Mouse (Mus musculus): ENCODE results near the gene Mctp1. TPM values are rescaled to one million over a fixed set of nuclear protein-coding genes. Genes with fewer than 3 reads are reported as not detected.

The Mctp1 gene
- polyA plus RNA-seq, 1 experiment, result not detected

GRCm38 (mm10) chr13:76840712-76841111, 456.4 kb downstream of the Mctp1 start:
- Histone ChIP-seq H3K27ac (ENCODE audit: insufficient read depth, low read length) (no peak overlapping the region), H3K9ac (ENCODE audit: low read depth, poor library complexity, severe bottlenecking) (no peak overlapping the region), H3K27me3 (ENCODE audit: control insufficient read depth, insufficient read depth, low read length, poor library complexity, severe bottlenecking) (no peaks in the 10 kb centered on the region; the same call in 1 of the 2 replicates), H3K4me1 (ENCODE audit: control insufficient read depth, insufficient read depth, low read length) (no peaks in the 10 kb centered on the region), H3K36me3 (ENCODE audit: control insufficient read depth, insufficient read depth, low read length, poor library complexity, severe bottlenecking) (no peaks in the 10 kb centered on the region), H3K4me3 (ENCODE audit: low read depth, low read length) (no peak overlapping the region), H3K9me3 (replicated peaks; ENCODE audit: control insufficient read depth, insufficient read depth, low read length, poor library complexity, severe bottlenecking) (no peaks in the 10 kb centered on the region)
- TF ChIP-seq POLR2A (IDR thresholded peaks at IDR 0.05; ENCODE audit: insufficient read depth, low read length) (no peak), EP300 (IDR thresholded peaks at IDR 0.05; ENCODE audit: insufficient read depth, low read depth, low read length) (no peak), CTCF (IDR thresholded peaks at IDR 0.05; ENCODE audit: low read depth, low read length) (no peak)

GRCm38 (mm10) chr13:76844629-76845255, 460.4 kb downstream of the Mctp1 start:
- TF ChIP-seq EP300 (IDR thresholded peaks at IDR 0.05; ENCODE audit: insufficient read depth, low read depth, low read length) (no peak), CTCF (IDR thresholded peaks at IDR 0.05; ENCODE audit: low read depth, low read length) (no peak), POLR2A (IDR thresholded peaks at IDR 0.05; ENCODE audit: insufficient read depth, low read length) (no peak)
- Histone ChIP-seq H3K27ac (ENCODE audit: insufficient read depth, low read length) (no peak overlapping the region), H3K9ac (ENCODE audit: low read depth, poor library complexity, severe bottlenecking) (no peak overlapping the region), H3K27me3 (ENCODE audit: control insufficient read depth, insufficient read depth, low read length, poor library complexity, severe bottlenecking) (no peaks in the 10 kb centered on the region), H3K36me3 (ENCODE audit: control insufficient read depth, insufficient read depth, low read length, poor library complexity, severe bottlenecking) (no peaks in the 10 kb centered on the region), H3K4me3 (ENCODE audit: low read depth, low read length) (no peak overlapping the region), H3K4me1 (ENCODE audit: control insufficient read depth, insufficient read depth, low read length) (no peaks in the 10 kb centered on the region), H3K9me3 (replicated peaks; ENCODE audit: control insufficient read depth, insufficient read depth, low read length, poor library complexity, severe bottlenecking) (no peaks in the 10 kb centered on the region)

- no peaks in the 10 kb centered on the region for H3K4me1 ChIP-seq (ENCODE audit: control insufficient read depth, insufficient read depth, low read length)
- no peaks in the 10 kb centered on the region for H3K9me3 ChIP-seq (replicated peaks; ENCODE audit: control insufficient read depth, insufficient read depth, low read length, poor library complexity, severe bottlenecking)
- H3K27ac ChIP-seq (ENCODE audit: insufficient read depth, low read length), result no peak overlapping the region
- H3K27me3 ChIP-seq (ENCODE audit: control insufficient read depth, insufficient read depth, low read length, poor library complexity, severe bottlenecking), result no peaks in the 10 kb centered on the region
- no peak overlapping the region for H3K4me3 ChIP-seq (ENCODE audit: low read depth, low read length)
- H3K36me3 ChIP-seq (ENCODE audit: control insufficient read depth, insufficient read depth, low read length, poor library complexity, severe bottlenecking), result no peaks in the 10 kb centered on the region
- no peak for TF ChIP-seq POLR2A (IDR thresholded peaks at IDR 0.05; ENCODE audit: insufficient read depth, low read length)
- no peak for TF ChIP-seq CTCF (IDR thresholded peaks at IDR 0.05; ENCODE audit: low read depth, low read length)
- no peak overlapping the region for H3K9ac ChIP-seq (ENCODE audit: low read depth, poor library complexity, severe bottlenecking)
These were observed 466.2 kb downstream of the Mctp1 start for GRCm38 (mm10) chr13:76850412-76851054.

GRCm38 (mm10) chr13:76854306-76854705, 470.0 kb downstream of the Mctp1 start:
- H3K4me1 ChIP-seq (ENCODE audit: control insufficient read depth, insufficient read depth, low read length), result no peaks in the 10 kb centered on the region
- H3K27ac ChIP-seq (ENCODE audit: insufficient read depth, low read length), result no peak overlapping the region
- no peaks in the 10 kb centered on the region for H3K36me3 ChIP-seq (ENCODE audit: control insufficient read depth, insufficient read depth, low read length, poor library complexity, severe bottlenecking)
- no peaks in the 10 kb centered on the region for H3K9me3 ChIP-seq (replicated peaks; ENCODE audit: control insufficient read depth, insufficient read depth, low read length, poor library complexity, severe bottlenecking)
- H3K4me3 ChIP-seq (ENCODE audit: low read depth, low read length), result no peak overlapping the region
- H3K9ac ChIP-seq (ENCODE audit: low read depth, poor library complexity, severe bottlenecking), result no peak overlapping the region
- H3K27me3 ChIP-seq (ENCODE audit: control insufficient read depth, insufficient read depth, low read length, poor library complexity, severe bottlenecking), result no peaks in the 10 kb centered on the region
- TF ChIP-seq EP300 (IDR thresholded peaks at IDR 0.05; ENCODE audit: insufficient read depth, low read depth, low read length) (no peak), CTCF (IDR thresholded peaks at IDR 0.05; ENCODE audit: low read depth, low read length) (no peak), POLR2A (IDR thresholded peaks at IDR 0.05; ENCODE audit: insufficient read depth, low read length) (no peak)

GRCm38 (mm10) chr13:76855021-76855420, 470.7 kb downstream of the Mctp1 start:
- TF ChIP-seq POLR2A (IDR thresholded peaks at IDR 0.05; ENCODE audit: insufficient read depth, low read length) (no peak), CTCF (IDR thresholded peaks at IDR 0.05; ENCODE audit: low read depth, low read length) (no peak), EP300 (IDR thresholded peaks at IDR 0.05; ENCODE audit: insufficient read depth, low read depth, low read length) (no peak)
- H3K9ac ChIP-seq (ENCODE audit: low read depth, poor library complexity, severe bottlenecking), result no peak overlapping the region
- no peaks in the 10 kb centered on the region for H3K4me1 ChIP-seq (ENCODE audit: control insufficient read depth, insufficient read depth, low read length)
- no peak overlapping the region for H3K27ac ChIP-seq (ENCODE audit: insufficient read depth, low read length)
- H3K4me3 ChIP-seq (ENCODE audit: low read depth, low read length), result no peak overlapping the region
- H3K27me3 ChIP-seq (ENCODE audit: control insufficient read depth, insufficient read depth, low read length, poor library complexity, severe bottlenecking), result no peaks in the 10 kb centered on the region
- no peaks in the 10 kb centered on the region for H3K9me3 ChIP-seq (replicated peaks; ENCODE audit: control insufficient read depth, insufficient read depth, low read length, poor library complexity, severe bottlenecking)
- H3K36me3 ChIP-seq (ENCODE audit: control insufficient read depth, insufficient read depth, low read length, poor library complexity, severe bottlenecking), result no peaks in the 10 kb centered on the region

- Histone ChIP-seq H3K9ac (ENCODE audit: low read depth, poor library complexity, severe bottlenecking) (no peak overlapping the region), H3K9me3 (replicated peaks; ENCODE audit: control insufficient read depth, insufficient read depth, low read length, poor library complexity, severe bottlenecking) (no peaks in the 10 kb centered on the region), H3K36me3 (ENCODE audit: control insufficient read depth, insufficient read depth, low read length, poor library complexity, severe bottlenecking) (no peaks in the 10 kb centered on the region), H3K4me3 (ENCODE audit: low read depth, low read length) (no peak overlapping the region), H3K4me1 (ENCODE audit: control insufficient read depth, insufficient read depth, low read length) (no peaks in the 10 kb centered on the region), H3K27me3 (ENCODE audit: control insufficient read depth, insufficient read depth, low read length, poor library complexity, severe bottlenecking) (no peaks in the 10 kb centered on the region), H3K27ac (ENCODE audit: insufficient read depth, low read length) (no peak overlapping the region)
- TF ChIP-seq CTCF (IDR thresholded peaks at IDR 0.05; ENCODE audit: low read depth, low read length), result no peak
- TF ChIP-seq EP300 (IDR thresholded peaks at IDR 0.05; ENCODE audit: insufficient read depth, low read depth, low read length), result no peak
- TF ChIP-seq POLR2A (IDR thresholded peaks at IDR 0.05; ENCODE audit: insufficient read depth, low read length), result no peak
These were observed 472.7 kb downstream of the Mctp1 start for GRCm38 (mm10) chr13:76857024-76857423.
